Mouse (Mus musculus): ENCODE data around the gene Abl1.

- TF ChIP-seq CTCF (IDR thresholded peaks at IDR 0.05; ENCODE audit: insufficient read depth, low read length) = no peak
- TF ChIP-seq POLR2A (IDR thresholded peaks at IDR 0.05; ENCODE audit: borderline replicate concordance, extremely low read depth, low read depth, low read length) = no peak
These were observed 102.6 kb downstream of the Abl1 start for GRCm38 (mm10) chr2:31790728-31791251.
